Mouse (Mus musculus) left cerebral cortex, postnatal 4 days (tissue): Measurements from ENCODE around the gene C1qa. TPM values are rescaled to one million over a fixed set of nuclear protein-coding genes. Genes with fewer than 3 reads are reported as not detected.

Source experiments
- DNase-seq: peaks from one replicate; pipeline ENCODE4 v3.0.0-alpha.2; 2022
- intact Hi-C: fragments of 180-260 bp; cut with DNase I; formaldehyde crosslinking; loops from one replicate; pipeline ENCODE4 v1.15.1; 2025
- total RNA-seq, 2 experiments: library from RNA; stranded (reverse); gene quantifications; 2 replicates each; pipeline ENCODE4 v1.2.3; 2021

C1qa gene
- total RNA-seq, 2 experiments from 2014 or later, result 12.5 to 14.2 TPM

DNA sequence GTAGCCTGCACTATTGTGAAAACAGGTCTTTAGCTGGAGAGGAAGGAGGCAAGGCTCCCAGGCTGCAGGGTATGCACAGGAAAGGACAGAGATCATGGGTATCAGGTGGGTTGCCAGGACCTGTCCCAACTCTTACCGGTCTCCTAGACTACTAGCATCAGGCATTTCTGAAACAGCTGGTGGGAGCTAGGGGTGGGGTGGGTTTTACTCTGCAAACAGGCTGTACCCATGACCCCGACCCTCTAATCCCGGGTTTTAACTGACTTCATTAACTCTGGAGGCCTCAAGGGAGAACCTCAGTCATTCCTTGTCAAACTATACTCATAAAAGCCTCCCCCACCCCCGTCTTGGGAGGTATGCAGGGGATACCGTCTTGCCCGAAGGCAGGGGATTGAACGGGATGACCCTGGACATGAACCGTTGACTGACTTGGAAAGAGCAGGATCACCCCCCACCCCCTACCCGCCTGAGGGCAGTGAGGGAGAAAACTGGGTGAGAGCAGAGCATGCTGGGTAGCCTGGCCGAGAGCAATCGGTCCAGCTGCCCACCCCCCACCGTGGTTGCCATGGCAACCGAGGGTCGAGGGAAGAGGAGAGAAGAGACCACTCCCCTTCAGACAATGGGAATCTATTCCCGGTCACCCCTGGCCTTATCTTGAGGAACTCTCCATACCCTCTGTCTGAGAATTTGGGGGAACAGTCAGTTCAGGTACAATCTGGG is 33.7 kb downstream of the C1qa start:
- DNase-seq, result peak; percentile 93
- intact Hi-C loops, result no loop called here

DNA sequence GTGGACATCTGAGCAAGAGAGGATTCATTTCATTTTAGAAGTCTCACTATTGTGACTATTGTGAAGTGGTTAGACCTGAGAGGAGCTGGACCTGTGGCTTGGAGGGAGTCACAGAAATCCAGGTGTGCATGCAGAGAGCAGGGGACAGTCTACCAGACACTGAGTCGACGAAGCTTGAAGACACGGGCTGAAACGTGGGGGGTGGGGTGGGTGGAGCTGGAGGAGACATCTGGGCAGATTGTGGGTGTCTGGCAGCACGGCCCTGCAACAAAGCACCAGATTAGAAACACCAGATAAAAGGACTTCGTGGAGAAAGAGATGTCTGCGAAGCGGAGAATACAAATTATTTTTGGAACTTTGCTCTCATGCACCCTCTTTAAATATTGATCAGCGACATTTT is 35.1 kb downstream of the C1qa start:
- no peak for DNase-seq
- intact Hi-C loops, result no loop called here

DNA sequence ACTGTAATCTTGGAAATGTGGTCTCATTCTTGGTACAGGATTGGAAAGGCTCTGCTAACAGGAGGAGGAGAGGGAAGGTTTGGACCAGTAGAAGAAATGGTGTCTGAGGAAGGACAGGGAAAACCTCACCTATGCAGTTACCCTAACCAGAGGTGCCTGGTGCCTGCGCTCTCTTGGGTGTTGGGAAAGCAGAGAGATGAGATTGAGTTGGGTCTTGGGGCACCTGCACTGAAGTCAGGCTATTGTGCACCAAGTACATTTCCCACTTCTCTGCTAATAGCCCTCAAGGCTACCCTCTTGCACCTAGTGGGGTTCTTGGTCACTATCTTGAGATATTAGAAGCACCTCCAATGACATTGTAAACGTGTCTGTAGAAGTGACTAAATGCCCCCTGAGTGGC is 36.2 kb downstream of the C1qa start:
- DNase-seq, result no peak
- intact Hi-C loops, result no loop called here

GRCm38 (mm10) chr4:136861806-136862205 is 36.8 kb downstream of the C1qa start:
- intact Hi-C loops, result no loop called here
- DNase-seq, result peak; percentile 55

GRCm38 (mm10) chr4:136860022-136860421 is 38.6 kb downstream of the C1qa start:
- intact Hi-C loops, result no loop called here

GRCm38 (mm10) chr4:136855081-136855480 is 43.5 kb downstream of the C1qa start:
- DNase-seq, result peak; percentile 38
- intact Hi-C loops, result no loop called here

More at GRCm38 (mm10) chr4:136860022-136860421, 38.6 kb downstream of the C1qa start:
- DNase-seq, result no peak

DNA sequence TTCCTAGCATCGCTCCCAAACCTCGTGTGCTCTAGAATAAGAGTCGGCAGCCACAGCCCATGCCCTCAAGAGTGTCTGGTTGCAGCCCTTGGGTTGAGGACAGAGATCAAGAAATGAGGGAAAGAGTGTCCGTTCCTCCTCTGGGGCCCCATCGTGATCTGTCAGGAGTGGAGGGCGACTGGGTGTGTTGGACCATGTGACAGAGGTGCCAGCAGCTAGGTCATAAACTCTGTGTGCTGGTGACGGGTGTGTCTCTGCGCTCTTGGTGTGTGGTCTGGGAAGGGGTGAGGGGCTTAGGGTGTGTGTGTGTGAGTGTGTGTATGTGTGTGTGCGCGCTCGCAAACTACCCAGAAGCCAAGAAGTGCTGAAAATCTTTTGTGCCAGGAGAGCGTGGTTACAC is 45.6 kb downstream of the C1qa start:
- no peak for DNase-seq
- intact Hi-C loops, result no loop called here

- intact Hi-C loops, result no loop called here
- DNase-seq, result no peak
Measured at GRCm38 (mm10) chr4:136852119-136852518, 46.5 kb downstream of the C1qa start.

GRCm38 (mm10) chr4:136848565-136848964 is 50.0 kb downstream of the C1qa start:
- DNase-seq, result no peak
- intact Hi-C loops, result no loop called here

DNA sequence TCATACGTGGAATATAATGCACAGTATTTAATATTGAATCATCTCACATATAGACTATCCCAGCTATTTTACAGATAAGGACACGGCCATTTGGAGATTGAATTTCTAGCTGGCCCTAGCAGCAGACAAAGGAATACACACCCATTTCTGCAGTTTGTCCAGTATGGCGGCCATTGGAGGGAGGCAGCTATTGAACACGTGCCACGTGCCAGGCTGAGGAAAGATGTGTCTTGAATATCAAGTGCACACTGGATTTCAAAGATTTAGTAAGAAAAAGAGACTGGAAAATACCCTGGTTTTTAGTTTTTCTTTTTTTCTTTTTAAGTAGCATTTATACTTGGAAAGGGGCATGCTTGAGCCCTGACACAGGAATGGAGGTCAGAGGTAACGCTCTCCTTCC is 51.4 kb downstream of the C1qa start:
- intact Hi-C loops, result no loop called here
- no peak for DNase-seq

Other genes starting within 250 kb of the C1qa start
- gene Ephb2, start 62.8 kb downstream of the C1qa start, total RNA-seq, result 10 to 100 TPM; 73.6 to 75.3 TPM
- 10 to 100 TPM; 15.3 to 17.2 TPM for gene C1qb, start 12.6 kb downstream of the C1qa start, total RNA-seq
- gene C1qc, start 5.7 kb downstream of the C1qa start, total RNA-seq, result 10 to 100 TPM; 11.3 to 14.8 TPM
- 10 to 100 TPM; 21.6 to 23.0 TPM for gene Epha8, start 58.0 kb upstream of the C1qa start, total RNA-seq
- 10 to 100 TPM in 1 of 2 experiments, 1 to 10 TPM in 1; 8.8 to 12.7 TPM for gene Zbtb40, start 150.0 kb upstream of the C1qa start, total RNA-seq